Mouse (Mus musculus) urinary bladder, postnatal 25 days (tissue): Measurements from ENCODE around the gene Aaed1.

ENCODE experiments used
- DNase-seq: peaks from one replicate; pipeline ENCODE4 v3.0.0; 2022; ENCODE audit warnings: low spot score

The Aaed1 gene

GRCm38 (mm10) chr13:64312024-64312915, at the start of gene Aaed1:
TSS of gene Aaed1 (minus strand) at chr13:64312710.
- peak; percentile 88 for DNase-seq

GRCm38 (mm10) chr13:64362139-64362538, 49.6 kb upstream of the Aaed1 start:
- DNase-seq: no peak

DNA sequence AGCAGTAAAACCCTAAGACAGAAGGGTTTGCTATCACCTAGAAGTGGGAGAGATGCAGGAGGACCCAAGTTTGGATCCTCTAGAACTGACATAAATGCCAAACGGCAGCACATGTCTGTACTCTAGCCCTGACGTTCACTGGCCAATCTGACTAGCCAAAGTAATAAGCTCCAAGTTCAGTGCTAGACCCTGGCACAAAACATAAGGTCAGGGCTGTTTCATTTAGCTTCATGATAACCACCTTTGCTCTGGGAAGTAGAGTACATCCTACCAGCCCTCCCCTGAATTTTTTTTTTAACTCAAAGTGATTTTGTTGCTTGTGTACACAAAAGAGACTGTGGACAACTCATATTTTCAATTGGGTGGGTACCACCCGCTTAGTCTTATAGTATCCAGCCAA, 48.5 kb upstream of the Aaed1 start:
- DNase-seq: no peak

GRCm38 (mm10) chr13:64359702-64360101, 47.2 kb upstream of the Aaed1 start:
- DNase-seq: no peak

DNA sequence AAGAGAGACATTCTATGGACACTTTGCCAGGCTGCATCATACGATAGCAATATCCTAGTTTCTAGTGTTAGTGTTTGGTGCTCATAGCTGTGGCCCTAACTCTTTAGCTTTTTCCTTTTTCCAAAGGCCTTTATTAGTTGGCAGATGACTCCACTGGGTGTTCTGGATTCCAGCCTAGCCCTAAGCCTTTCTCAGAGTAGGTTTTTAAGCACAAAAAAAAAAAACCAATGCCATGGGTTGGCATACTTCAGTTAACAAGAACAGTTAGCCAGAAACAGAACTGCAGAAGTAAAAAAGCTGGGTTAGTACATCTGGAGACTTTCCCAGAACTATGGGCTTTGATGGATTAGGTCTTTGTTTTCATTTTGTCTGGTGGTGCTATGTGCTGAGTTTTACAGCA, 46.0 kb upstream of the Aaed1 start:
- no peak for DNase-seq

DNA sequence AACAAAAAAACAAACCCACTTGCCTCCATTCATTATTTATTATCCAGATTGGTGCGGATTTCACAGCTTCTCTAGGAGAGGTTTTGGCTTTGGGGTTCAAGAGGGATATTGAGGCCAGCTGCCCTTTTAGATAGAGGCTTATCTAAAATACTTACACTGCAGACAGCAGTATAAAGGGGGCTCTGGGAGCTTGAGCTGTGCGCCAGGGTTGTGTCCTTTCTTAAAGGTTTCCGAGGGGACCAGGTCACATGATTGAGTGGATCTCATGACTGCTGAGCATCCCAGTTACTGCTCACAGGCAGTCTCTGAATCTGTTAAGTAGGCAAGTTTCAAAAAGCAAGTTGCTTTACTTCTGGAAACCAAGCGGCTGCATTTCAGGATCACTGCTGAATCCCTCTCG, 44.9 kb upstream of the Aaed1 start:
- no peak for DNase-seq

- DNase-seq: no peak
These were observed 37.0 kb upstream of the Aaed1 start for GRCm38 (mm10) chr13:64349474-64349873.

- DNase-seq: no peak
These were observed 31.6 kb upstream of the Aaed1 start for GRCm38 (mm10) chr13:64344082-64344501.

GRCm38 (mm10) chr13:64343598-64343997, 31.1 kb upstream of the Aaed1 start:
- no peak for DNase-seq

DNA sequence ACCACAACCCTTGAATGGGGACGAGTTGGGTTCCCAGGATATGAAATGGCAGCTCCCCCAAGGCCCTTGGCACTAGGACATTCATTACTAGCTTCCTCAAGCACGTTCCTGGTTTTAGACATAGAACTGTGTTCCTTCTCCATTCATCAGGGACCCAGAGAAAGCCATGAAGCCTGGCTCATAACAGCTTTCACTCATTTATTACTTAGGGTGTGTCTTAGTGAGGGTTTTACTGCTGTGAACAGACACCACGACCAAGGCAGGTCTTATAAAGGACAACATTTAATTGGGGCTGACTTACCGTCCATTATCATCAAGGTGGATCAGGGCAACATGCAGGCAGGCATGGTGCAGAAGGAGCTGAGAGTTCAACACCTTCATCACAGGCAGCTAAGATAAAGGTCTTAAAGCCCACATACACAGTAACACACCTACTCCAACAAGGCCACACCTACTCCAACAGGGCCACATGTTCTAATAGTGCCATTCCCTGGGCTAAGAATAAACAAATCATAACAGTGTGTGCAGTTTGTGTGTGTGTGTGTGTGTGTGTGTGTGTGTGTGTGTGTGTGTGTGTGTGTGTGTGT, 23.1 kb upstream of the Aaed1 start:
- DNase-seq: no peak

DNA sequence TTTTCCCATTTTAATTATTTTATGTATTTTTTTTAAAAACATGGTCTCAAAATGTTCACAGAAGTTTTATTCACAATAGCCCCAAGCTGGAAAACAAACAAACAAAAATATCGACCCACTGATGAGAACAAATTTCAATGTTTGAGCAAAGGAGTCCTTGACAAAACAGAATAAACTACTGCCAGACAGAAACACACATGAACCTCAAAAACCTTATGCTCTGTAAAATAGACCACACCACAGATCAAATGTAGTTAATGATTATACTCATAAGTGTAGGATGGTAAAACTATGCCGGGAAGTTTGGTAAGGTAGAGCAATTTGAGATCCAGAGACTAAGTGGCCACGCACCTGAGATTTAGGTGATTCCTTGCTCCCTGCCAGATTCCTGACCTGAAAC, 20.6 kb upstream of the Aaed1 start:
- DNase-seq: no peak

DNA sequence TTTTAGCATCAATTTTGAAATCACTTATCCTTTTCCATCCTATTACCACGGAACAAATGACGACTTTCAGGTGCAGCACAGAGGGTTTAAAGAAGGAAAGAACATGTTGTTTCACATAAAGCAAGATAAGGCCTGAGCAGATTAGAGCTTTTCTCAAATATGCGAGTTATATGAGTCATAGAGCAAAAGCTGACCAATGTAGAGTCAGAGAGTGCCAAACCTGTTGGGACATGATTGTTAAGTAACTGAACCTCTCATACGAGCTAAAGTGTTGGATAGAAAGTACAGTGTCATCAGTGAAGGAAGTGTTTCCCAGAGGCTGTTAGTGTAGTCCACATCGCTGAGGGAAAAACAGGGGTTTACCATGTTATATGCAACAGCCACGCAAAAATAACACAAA, 19.8 kb upstream of the Aaed1 start:
- no peak for DNase-seq

DNA sequence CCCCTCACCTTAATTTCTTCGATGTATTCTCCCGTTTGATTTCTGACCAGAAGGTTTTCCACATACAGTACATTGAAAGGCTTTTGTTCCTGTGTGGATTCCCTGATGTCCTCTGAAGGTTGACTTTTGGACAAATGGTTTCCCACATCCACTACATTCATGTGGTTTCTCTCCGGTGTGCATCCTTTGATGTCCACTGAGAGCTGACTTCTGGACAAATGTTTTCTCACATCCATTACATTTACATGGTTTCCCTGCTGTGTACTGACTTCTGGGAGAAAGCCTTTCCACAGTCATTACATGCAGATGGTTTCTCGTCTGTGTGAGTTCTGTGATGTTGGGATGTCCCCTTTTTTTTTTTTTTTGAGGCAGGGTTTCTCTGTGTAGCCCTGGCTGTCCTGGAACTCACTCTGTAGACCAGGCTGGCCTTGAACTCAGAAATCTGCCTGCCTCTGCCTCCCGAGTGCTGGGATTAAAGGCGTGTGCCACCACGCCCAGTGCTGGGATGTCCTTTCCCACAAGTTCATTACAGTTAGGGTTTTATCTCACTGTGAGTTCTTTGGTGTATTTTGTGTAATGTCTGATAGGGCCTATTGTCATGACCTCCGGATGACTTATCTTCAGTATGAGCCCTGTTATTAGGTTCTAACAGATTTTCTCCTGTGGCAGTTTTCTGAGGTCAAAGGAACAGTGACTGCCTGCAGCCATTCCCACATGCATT, 10.2 kb upstream of the Aaed1 start:
- DNase-seq: no peak

GRCm38 (mm10) chr13:64320334-64320733, 7.8 kb upstream of the Aaed1 start:
- no peak for DNase-seq

DNA sequence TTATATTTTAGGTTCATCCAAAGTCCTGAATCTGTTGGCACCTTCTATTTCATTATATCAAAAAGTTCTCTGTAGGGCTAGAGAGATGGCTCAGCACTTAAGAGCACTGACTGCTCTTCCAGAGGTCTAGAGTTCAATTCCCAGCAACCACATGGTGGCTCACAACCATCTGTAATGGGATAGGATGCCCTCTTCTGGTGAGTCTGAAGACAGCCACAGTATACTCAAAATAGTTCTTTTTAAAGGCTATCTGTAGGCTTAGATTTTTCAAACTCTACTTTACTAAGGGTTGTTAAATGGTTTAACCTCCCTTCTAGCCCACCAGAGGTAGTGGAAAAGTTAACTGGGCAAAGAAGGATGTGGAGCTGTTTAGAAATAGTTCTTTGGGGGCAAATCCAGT, 7.3 kb upstream of the Aaed1 start:
- DNase-seq: no peak

DNA sequence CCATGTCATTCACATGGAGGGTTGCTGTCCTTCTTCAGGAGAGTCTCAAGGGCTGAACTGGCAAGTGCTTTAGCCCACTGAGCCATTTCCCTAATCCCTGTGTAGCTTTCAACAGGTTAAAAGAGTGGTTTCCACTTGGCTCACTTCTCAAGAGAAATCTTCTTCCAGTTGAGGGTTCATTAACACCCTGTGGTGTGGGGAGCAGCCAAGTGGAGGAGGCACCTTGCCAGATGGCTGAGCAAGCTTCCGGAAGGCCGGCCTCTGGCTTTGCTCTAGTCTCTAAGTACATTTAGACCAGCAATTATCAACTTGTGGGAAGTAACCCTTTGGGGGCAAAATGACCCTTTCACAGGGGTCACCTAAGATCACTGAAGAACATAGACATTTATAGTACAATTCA, 5.8 kb upstream of the Aaed1 start:
- DNase-seq: no peak

GRCm38 (mm10) chr13:64315483-64316050, 3.1 kb upstream of the Aaed1 start:
- DNase-seq: no peak

DNA sequence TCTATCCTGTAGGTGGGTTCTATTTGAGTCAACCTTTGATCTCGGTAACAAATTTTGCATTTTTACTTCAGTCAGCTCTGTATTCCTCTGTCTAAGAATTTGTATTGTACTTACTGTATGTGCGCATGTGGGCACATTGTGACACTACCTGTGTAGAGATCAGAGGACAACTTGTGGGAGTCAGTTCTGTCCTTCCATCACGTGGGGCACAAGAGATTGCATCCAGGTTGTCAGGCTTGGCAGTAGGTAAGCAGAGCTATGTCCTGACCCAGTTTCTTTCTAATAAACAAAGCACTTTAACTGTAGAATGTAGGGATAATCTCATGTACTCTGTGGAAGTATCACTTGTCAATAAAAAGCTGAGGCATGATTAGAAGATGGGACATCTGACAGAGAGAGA, 1.5 kb upstream of the Aaed1 start:
- no peak for DNase-seq

DNA sequence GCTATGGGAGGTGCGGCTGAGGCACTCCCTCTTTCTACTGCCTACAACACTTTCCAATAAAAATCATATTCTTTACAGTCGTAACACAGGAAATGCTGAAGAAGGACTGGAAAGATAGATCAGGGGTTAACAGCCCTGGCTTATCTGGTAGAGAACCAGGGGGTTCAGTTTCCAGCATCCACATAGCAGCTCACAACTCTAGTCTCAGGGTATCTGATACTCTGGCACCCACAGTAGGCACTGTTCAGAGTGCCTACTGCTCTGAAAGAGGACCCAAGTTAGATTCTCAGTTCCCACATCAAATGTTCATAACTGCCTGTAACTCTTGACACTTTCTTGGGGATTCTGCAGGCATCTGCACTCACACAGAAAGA, 393 bp upstream of the Aaed1 start:
- no peak for DNase-seq

DNA sequence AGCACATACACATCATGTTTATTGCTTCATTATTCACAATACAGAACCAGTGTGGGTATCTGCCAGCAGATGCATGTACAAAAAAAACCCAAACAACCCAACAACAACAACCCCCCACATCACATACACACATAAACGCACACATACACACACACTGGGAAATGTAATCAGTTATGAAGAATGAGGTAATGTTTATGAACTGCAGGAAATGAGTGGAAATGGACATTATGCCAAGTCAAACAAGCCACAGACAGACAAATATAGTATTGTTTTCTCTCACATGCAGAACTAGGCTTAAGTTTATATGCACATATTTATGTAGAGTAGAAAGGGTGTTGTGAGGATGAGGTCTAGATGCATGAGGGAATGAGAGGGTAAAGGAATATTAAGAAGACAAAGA, 1.2 kb downstream of the Aaed1 start:
- DNase-seq: no peak

DNA sequence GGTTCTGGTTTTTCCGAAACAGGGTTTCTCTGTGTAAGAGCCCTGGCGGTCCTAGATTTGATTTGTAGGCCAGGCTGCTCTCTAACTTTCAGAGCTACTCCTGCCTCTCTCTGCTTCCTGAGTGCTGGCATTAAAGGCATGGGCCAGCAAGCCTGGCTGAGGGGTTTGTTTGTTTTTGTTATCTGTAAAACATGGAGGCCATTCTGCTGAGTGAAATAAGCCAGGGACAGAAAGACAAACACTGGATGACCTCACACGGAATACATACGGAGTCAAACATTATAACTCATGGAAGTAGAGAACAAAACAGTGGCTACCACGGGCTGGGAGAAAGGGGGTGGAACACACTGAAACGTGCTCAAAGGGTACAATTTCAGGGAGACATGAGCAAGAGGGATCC, 1.9 kb downstream of the Aaed1 start:
- no peak for DNase-seq

DNA sequence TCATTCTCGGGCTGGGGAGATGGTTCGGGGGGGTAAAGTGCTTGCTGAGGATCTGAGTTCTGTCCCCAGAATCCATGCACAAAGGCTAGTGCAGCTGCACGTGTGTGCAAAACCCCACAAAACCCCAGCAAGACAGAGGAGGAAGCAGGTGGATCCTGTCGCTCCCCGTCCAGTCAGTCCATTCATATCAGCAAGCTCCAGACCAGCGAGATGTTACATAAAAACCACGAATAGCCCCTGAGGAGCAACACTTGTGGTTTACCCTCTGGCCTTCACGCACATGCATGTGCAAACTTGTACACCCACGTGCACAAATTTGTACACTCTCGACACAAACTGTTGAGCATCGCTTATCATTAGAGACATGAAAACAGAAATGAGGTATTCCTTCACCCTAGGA, 2.7 kb downstream of the Aaed1 start:
- DNase-seq: no peak

DNA sequence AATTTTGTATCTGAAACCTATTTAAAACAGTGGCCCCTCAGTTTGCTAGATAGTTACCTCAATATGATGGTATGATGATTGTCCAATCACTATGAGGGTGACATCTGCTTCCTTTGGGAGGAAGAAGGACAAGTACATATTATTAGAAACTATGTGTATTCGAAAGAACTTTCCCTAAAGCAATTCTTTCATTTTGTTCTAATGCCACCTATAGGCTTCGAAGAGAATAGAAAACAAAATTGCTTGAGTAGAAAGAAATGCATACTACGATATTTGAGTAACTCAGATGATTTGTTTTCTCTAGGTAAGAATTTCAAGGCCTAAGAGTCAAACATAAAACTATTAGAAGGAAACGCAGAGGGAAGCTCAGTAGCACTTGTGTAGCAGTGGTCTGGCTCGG, 3.5 kb downstream of the Aaed1 start:
- DNase-seq: no peak
